15 mouse cellular contexts compared by ENCODE assay signal in the genomic region with DNA sequence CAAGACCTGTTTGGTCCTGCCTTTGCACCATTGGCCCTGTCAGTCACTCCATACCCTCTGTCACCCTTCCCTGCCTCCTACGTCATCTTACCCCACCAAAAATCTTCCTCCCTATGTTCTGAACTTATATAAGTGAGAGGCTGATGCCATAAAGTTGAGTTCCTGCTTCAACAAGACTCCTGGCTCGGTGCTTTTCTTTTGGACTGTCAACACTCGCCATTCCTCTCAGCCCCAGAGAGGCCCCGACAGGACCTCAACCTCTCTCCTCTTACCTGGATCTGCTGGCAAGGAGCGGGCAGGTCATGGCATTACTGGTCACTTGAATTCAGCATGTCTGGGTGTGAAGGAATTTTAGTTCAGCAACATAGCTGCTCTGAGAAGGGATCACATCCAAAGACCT.
"Had no signal": no experiment of that assay in that cellular context is flagged by ENCODE, and none has a peak within 500 bp of the region (broad histone marks: within the 10 kb centered on the region; RNA-seq: fewer than 3 reads in every experiment).

No protein-coding gene starts in this region.

- H3K9ac ChIP-seq: neural tube, embryonic 15.5 days; stomach, embryonic 15.5 days had no signal

- H3K27me3 ChIP-seq: neural tube, embryonic 15.5 days; stomach, embryonic 15.5 days had no signal

- H3K4me3 ChIP-seq: neural tube, embryonic 15.5 days; stomach, embryonic 15.5 days had no signal

- H3K9me3 ChIP-seq: neural tube, embryonic 15.5 days; stomach, embryonic 15.5 days had no signal

- H3K27ac ChIP-seq: neural tube, embryonic 15.5 days; stomach, embryonic 15.5 days; stomach, postnatal 0 days had no signal

- H3K4me2 ChIP-seq: neural tube, embryonic 15.5 days; stomach, embryonic 15.5 days had no signal

- H3K4me1 ChIP-seq: stomach, embryonic 15.5 days had no signal

- DNase-seq: retina, postnatal 1 day; right cerebral cortex, adult 18-20 months; right cerebral cortex, postnatal 14 days; right cerebral cortex, postnatal 25 days; right cerebral cortex, postnatal 4 days; spleen, adult 18-20 months; thymus, adult 18-20 months; thymus, adult 2 months; thymus, postnatal 14 days; thymus, postnatal 25 days; thymus, postnatal 36 days; thymus, postnatal 4 days had no signal

- H3K36me3 ChIP-seq: neural tube, embryonic 15.5 days; stomach, embryonic 15.5 days had no signal
